Mouse (Mus musculus) brown adipose tissue, adult 24 weeks (tissue): ENCODE measurements around the gene Dnajc21. TPM values are rescaled to one million over a fixed set of nuclear protein-coding genes. Genes with fewer than 3 reads are reported as not detected.

Source experiments
- H3K27ac ChIP-seq: fragments of 200-500 bp; replicated peaks from 2 replicates; pipeline ENCODE4 v1.5.1; 2012; ENCODE audit warnings: low read depth, mild to moderate bottlenecking, low read length
- H3K4me1 ChIP-seq: fragments of 200-500 bp; 2 replicates; pipeline ENCODE4 v1.6.1; 2012; ENCODE audit warnings: low read length, mixed read lengths; ENCODE audit not compliant: control insufficient read depth, insufficient read depth, insufficient read length
- H3K4me3 ChIP-seq: fragments of 200-500 bp; 2 replicates; pipeline ENCODE4 v1.5.1; 2012; ENCODE audit warnings: low read depth, mild to moderate bottlenecking, low read length, moderate library complexity; ENCODE audit not compliant: insufficient read depth
- polyA plus RNA-seq: library from polyadenylated mRNA; stranded (reverse); fragments of >200 nt; gene quantifications from 2 replicates; pipeline ENCODE4 v1.2.4, GENCODE M21; 2012; ENCODE audit not compliant: missing spikeins, insufficient read depth, insufficient read length

Dnajc21 gene
- polyA plus RNA-seq, 1 experiment, result 52.2 TPM

DNA sequence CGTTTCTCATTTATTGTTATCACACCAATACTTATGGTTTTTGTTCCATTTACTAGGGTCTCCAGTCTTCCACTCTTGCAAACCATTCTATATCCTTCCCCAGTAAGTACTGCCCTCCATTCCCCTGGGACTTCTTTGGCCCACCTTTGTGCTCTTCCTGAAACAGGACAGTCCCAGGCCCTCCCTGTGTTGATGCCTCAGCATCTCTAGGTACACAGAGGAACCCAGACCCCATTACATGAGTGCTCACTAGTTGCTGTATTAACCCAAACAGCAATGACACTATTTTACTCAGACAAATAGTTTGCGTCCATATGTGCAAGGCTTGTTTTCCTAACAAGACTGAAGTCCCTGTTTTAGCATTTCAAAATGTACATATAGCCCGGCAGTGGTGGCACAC is 1.6 kb downstream of the Dnajc21 start:
- 0 out of 2 replicates have a peak, but pooled peaks cover 2% of the 10 kb centered on the region for H3K4me1 ChIP-seq
- H3K4me3 ChIP-seq, result no peak overlapping the region
- H3K27ac ChIP-seq, result no peak overlapping the region

DNA sequence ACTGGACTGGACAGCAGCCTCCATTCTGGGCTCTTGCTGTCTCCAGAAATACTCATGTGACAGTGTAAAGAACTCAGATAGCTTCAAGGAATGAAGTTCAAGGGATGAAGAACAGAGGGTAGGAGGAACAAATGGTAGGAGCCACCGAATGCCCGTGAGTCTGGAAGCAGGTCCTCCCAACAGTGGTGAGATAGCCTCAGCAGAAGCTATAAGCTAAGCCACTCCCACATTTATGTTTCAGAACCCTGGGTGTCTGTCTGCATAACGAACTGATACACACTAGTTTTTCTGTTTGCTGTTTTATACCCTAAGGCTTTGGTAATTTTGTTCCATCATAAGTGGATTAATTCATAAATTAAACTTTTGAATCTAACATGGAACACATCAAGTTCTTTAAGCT is 5.6 kb downstream of the Dnajc21 start:
- H3K4me1 ChIP-seq, result 0 out of 2 replicates have a peak, but pooled peaks cover 2% of the 10 kb centered on the region
- H3K4me3 ChIP-seq, result no peak overlapping the region
- no peak overlapping the region for H3K27ac ChIP-seq

DNA sequence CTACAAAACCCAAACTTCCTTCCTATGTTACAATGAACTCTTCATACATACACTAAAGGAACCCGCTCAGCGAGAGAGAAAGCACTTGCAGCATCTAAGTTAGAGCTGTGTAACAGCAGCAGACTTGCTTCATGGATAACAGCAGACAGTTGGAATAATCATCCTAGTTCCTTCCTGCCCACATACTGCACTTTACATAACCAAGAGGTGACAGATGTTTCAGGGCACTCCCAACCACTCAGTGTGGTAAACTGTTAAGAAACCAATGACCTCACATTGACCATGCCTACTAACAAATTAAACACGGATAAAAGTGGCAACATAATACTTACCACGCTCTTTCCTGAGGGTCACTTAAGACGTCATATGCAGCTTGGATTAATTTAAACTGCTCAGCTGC is 6.8 kb downstream of the Dnajc21 start:
- no peak overlapping the region for H3K27ac ChIP-seq
- no peaks in the 10 kb centered on the region for H3K4me1 ChIP-seq
- H3K4me3 ChIP-seq, result no peak overlapping the region

DNA sequence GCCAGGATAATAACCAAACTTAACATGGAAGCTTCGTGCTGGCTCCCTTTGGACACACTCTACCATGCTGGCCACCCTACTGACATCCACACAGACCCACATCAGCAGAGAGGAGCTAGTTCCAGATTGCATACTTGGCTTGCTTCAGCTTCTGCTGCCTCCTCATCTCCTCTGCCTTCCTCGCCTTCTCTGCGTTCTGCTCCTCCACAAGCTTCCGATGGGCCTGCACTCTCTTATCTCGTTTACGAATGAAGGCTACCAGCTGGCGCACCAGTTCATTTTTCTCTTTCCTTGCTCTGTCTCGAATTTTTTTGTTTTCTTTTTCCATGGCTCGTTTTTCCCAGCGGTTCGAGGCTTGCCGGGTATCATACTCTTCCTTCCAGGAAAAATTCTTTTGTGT is 9.3 kb downstream of the Dnajc21 start:
- no peak overlapping the region for H3K4me3 ChIP-seq
- no peaks in the 10 kb centered on the region for H3K4me1 ChIP-seq
- H3K27ac ChIP-seq, result no peak overlapping the region

DNA sequence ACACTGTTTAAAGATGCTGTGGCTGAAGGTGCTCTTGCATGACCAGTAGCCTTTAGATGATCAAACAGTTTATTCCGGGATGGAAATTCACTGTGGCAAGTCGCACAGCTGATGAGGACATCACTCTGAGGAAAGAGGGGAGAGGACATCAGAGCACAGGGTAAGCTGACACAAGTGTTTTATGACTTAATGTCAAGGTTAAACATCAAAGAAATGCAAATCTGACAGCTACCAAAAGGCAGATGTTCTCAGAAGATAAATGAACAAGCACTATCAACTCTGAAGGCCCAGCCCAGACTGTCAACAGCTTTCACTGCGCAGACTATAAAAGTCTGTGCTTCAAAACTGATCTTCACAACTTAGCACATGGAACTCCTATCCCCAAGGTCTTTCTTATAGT is 23.2 kb downstream of the Dnajc21 start:
- no peak overlapping the region for H3K27ac ChIP-seq
- no peak overlapping the region for H3K4me3 ChIP-seq
- no peaks in the 10 kb centered on the region for H3K4me1 ChIP-seq

DNA sequence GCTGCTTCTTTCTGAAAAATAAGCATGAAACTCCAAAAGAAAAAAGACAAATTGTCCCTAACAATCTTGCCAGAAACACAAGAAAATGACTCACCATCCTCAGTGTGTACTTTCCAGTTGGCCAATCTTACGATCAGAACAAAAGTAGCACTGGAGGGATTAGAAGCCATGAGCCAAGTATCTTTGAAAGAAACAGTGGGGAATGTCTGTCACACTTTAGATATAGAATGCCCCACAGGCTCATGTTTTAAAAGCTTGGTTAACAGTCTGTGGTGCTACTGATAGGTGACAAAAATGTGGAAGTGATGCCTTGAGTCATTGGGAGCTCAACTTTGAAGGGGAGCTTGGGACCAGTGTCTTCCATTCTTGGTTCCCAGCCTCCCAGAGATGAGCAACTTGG is 28.0 kb downstream of the Dnajc21 start:
- H3K4me1 ChIP-seq, result no peaks in the 10 kb centered on the region
- H3K27ac ChIP-seq, result no peak overlapping the region
- H3K4me3 ChIP-seq, result no peak overlapping the region

DNA sequence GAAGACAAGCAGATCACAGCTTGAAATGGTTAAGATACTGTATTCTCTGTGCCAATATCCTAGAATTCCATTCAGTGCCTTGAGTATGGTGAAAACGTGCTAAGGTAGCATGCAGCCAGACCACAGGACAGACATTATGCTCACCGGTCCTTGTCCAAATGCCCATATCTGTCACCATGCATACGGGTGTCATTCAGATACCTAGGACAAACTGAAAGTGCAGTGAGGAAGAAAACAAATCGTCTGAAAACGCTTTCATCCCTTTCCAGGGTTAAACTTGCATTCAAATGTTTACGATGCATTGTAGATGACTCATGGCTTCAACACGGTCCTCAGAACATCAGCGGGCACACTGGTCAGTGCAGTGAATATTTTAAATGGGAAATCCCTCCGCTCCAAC is 28.8 kb downstream of the Dnajc21 start:
- H3K4me1 ChIP-seq, result no peaks in the 10 kb centered on the region
- H3K4me3 ChIP-seq, result no peak overlapping the region
- H3K27ac ChIP-seq, result no peak overlapping the region

DNA sequence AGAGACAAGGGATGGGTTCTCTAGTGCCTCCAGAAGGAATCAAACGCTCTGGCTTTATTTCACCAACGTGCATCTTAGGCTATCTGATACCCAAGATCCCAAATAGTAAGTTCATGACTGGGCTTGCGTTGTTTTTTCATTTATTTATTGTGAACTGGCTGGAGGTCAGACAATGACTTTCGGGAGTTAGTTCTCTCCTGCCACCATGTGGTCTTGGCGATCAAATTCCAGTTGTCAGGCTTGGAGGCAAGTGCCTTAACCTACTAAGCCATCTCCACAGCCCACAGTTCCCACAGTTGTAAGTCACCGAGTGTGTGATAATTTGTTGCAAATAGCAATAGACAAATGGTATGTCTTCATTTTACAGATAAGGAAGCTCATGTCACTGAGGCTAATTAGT is 30.4 kb downstream of the Dnajc21 start:
- Histone ChIP-seq H3K4me1 (no peaks in the 10 kb centered on the region), H3K4me3 (no peak overlapping the region), H3K27ac (no peak overlapping the region)

DNA sequence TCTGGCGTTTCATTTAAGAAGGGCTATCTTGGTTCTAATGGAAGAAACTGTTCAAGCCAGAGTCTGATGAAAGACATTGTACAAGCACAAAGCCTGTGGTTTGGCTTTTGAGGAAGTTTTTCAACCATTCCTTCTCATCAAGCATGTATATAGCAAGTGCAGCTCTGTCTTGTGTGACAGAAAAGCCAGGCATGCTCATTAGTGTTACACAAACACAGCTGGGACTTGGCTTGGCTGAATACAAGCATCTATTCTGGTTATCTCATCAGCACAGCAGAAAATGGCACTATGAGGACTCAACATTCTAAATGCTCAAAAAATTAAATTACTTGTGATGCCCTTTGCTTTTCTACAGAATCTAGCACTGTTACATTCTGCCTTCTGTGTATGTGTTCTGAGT is 33.4 kb downstream of the Dnajc21 start:
- no peak overlapping the region for H3K27ac ChIP-seq
- no peaks in the 10 kb centered on the region for H3K4me1 ChIP-seq
- no peak overlapping the region for H3K4me3 ChIP-seq

DNA sequence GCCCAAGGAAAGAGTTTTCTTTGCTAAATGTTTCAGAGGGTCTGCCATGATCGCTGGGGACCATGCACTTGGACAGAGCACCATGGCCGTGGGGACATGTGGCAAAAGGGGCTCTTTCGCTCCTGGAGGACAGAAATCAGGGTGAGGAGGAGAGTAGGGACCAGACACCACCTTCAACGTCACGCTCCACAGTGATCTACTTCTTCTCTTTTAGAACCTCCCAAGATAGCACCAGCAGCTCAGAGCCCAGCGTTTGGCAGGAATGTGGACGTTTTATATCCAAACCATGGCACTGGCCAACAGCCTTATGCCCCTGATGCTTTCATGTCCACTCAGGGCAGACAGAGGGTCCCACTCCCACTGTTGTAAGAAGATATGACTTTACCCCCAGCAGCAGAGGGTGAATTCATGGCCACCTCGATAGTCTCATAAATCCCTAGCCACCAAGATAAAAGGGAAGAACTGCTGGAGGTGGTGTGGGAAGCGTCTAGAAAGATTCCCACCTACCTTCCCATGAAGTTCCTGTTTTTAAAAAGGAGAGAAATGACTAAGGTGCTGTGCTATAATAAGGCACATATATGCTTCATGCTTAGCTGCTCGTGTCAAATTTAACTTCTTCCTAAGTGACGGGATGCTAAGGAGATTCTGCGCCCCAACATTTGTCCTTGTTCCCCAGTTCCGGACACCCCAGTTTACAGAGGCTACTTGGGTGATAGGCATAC is 43.6 kb downstream of the Dnajc21 start:
- Histone ChIP-seq H3K4me3 (no peak overlapping the region), H3K4me1 (no peaks in the 10 kb centered on the region), H3K27ac (no peak overlapping the region)

DNA sequence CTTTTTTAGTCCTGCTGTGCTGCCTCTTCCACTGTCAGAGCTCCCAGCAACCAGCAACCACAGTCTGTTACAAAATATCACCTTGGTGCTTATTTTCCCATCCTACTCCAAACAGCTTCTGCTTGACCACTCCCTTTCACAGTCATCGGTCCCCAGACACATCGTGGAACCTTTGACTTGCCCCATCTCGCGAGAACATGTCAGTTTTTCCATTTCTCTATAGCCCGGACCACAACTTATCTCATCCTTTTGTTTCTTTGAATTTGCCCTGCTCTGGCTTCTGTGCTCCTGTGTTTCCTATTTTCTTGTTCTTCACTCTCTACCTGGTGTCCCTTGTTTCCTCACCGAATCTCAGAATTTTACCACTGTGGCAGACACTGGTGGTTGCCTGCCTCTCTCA is 44.2 kb downstream of the Dnajc21 start:
- no peaks in the 10 kb centered on the region for H3K4me1 ChIP-seq
- H3K27ac ChIP-seq, result no peak overlapping the region
- H3K4me3 ChIP-seq, result no peak overlapping the region

DNA sequence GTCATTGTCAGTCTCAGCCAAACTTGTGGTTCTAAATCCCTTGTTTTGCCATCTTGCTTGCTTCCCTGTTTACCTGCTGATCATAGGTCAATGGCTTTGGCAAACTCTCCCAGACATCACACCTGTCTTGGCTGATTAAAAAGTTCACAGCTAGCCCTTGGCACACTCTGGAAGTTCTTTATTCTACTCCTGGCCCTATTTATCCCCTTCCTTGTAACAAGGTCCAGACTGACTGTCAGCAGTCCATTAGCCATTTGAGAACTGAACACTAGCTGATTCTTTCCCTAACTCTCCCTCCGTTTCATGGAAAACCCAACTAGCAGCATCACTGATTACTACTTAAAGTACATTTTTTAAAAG is 48.6 kb downstream of the Dnajc21 start:
- Histone ChIP-seq H3K4me3 (no peak overlapping the region), H3K4me1 (no peaks in the 10 kb centered on the region), H3K27ac (no peak overlapping the region)

DNA sequence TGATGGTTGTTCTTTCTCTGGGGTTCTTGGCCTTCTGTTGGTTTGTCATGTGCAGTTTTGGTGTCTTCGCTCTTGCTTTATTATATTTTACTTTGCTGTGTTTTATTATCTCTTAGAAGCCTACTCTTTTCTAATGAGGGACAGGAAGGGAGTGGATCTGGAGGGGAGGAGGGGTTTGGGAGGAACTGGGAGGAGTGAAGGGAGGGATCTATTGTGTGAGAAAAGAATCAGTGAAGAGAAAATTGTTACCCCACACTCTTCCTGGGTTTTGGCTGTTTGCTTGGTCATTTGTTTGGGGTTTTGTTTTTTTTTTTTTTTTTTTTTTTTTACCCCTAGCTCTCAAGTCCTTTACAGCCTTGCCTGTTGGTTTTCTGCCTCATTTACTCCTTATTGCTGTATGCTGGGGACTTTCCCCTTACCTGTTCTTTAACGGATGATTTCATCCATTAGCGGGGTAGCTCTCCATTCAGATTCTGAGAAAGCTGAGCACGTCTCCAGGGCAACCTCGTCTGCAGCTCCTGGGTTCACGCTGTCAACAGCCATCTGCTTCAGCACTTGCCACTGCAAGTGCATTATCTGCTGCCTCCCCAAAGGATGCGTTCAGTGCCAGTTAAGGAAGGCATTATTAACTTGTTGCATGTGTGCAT is 49.1 kb downstream of the Dnajc21 start:
- Histone ChIP-seq H3K27ac (no peak overlapping the region), H3K4me1 (no peaks in the 10 kb centered on the region), H3K4me3 (no peak overlapping the region)

DNA sequence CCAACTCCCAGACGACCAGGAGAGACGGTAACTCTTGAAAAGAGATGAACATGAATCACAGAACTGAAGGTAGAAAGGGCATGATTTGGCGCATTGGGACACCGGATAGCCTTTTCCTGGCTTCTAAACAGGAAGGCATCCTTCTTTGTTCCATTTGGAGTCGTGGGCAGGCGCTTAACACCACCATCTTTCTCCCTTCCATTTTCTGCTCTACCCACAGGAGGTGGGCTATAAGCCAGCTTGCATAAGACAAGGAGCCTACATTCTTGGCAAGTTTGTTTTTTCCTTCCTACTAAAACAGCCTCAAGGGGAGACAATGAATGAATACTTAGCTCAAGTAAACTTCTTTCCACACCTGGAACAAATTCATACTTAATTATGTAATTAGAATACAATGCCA is 56.7 kb downstream of the Dnajc21 start:
- no peak overlapping the region for H3K4me3 ChIP-seq
- H3K4me1 ChIP-seq, result no peaks in the 10 kb centered on the region
- H3K27ac ChIP-seq, result no peak overlapping the region

DNA sequence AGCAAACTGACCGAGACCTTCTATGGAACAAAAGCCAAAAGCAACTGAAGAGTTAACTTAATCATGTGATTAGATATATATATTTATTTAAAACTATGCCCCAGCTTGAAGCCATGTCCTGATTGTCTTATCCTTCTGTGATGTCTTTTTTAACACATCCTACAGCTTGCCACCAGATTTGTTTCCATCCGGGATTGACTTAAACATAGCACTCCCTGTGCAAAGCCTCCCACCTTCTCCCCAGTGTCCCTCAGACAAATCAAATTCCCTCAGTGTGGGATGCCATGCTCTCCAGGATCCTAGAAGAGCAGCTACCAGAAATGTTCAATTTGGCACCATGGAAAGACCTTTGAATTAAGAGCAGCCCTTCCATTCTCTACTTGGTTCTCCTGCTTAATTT is 59.4 kb downstream of the Dnajc21 start:
- Histone ChIP-seq H3K27ac (no peak overlapping the region), H3K4me1 (no peaks in the 10 kb centered on the region), H3K4me3 (no peak overlapping the region)

DNA sequence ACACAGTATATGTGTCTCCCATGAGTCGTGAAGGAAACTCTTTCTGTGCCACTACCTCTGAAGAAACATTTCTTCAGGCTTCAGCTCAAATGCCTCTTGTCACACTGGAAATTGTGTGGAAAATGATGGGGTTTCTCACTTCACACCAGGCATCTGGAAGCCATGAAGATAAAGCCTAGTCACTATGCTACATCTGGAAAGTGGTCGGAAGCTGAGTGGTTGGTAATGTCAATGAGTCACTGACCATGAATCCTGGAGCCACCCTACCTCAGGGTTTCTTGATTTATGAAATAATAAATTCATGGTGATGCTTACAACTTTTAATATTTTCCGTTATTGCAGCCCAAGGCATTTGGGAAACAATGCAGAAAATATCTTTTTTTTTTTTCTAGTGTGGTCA is 60.5 kb downstream of the Dnajc21 start:
- Histone ChIP-seq H3K27ac (no peak overlapping the region), H3K4me1 (no peaks in the 10 kb centered on the region), H3K4me3 (no peak overlapping the region)
